ENCODE assay signal across 9 mouse cellular contexts in the genomic region with DNA sequence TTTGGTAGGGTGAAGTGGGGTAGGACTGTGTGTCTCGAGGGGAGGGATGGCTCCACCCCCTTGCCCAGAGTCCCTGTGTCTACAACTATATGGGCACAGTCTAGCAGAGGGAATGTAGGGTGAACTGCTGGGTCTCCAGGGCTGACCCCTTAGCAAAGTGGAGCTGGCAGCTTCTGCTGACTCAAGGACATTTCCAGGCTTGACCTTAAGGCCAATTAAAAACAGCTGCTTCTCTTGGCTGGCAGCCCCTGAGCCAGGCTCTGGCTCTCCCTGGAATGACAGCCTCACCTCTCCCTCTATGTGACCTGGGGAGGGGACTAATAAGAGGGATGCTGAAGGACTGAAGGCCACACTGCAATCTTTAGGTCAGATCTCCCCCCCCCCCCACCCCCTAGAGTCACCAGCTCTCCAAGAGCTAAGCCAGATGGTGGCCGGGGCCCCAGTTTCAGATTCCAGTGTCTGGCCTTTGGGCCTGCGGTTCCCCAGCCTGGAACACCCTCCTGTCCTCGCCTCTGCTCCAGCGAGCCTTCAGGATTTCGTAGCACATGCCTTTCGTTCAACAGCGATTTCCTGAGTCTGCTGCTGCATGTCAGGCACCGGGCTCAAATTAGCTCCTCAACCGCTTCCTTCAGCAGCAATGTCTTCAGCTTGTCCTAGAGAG. TPM values are rescaled to one million over a fixed set of nuclear protein-coding genes. Genes with fewer than 3 reads are reported as not detected.
A peak's percentile ranks its signal among the peaks of the same experiment; 100 is the strongest.
DNase-seq lines count a peak whose midpoint lies in the region; ATAC-seq lines count a peak whose summit lies in the region.
"Had no signal": no experiment of that assay in that cellular context is flagged by ENCODE, and none has a peak within 500 bp of the region (broad histone marks: within the 10 kb centered on the region; RNA-seq: fewer than 3 reads in every experiment).

No protein-coding gene starts in this region.

- peaks cover 69% of the 10 kb centered on the region for H3K4me1 ChIP-seq in embryonic facial prominence, embryonic 10.5 days
- H3K4me1 ChIP-seq in heart, embryonic 11.5 days (ENCODE audit: control insufficient read depth, insufficient read depth, low read length) = peaks cover 43% of the 10 kb centered on the region
- peaks cover 38% of the 10 kb centered on the region for H3K4me1 ChIP-seq in kidney, embryonic 14.5 days (ENCODE audit: control insufficient read depth, insufficient read depth, low read length)
- peaks cover 59% of the 10 kb centered on the region for H3K4me1 ChIP-seq in midbrain, embryonic 10.5 days

- H3K9me3 ChIP-seq in embryonic facial prominence, embryonic 10.5 days = no peaks in the 10 kb centered on the region
- no peaks in the 10 kb centered on the region for H3K9me3 ChIP-seq in heart, embryonic 11.5 days (replicated peaks; ENCODE audit: control insufficient read depth, low read length)
- no peaks in the 10 kb centered on the region for H3K9me3 ChIP-seq in kidney, embryonic 14.5 days (ENCODE audit: control insufficient read depth, low read length)
- H3K9me3 ChIP-seq in midbrain, embryonic 10.5 days (replicated peaks) = no peaks in the 10 kb centered on the region
- H3K9me3 ChIP-seq: liver, embryonic 13.5 days had no signal

- 19% methylated on average over 10 of the region's 10 CpGs for WGBS in embryonic facial prominence, embryonic 10.5 days
- 20% methylated on average over 10 of the region's 10 CpGs for WGBS in heart, embryonic 11.5 days (ENCODE audit: insufficient replicate concordance)
- 17% methylated on average over 10 of the region's 10 CpGs for WGBS in kidney, embryonic 14.5 days
- WGBS in midbrain, embryonic 10.5 days = 42% methylated on average over 10 of the region's 10 CpGs

- peak; percentile 53 for DNase-seq in Muller cell, postnatal 12 days (ENCODE audit: inconsistent ontology term)
- DNase-seq in embryonic facial prominence, embryonic 10.5 days (ENCODE audit: low spot score) = peak; percentile 85
- DNase-seq in midbrain, embryonic 10.5 days (ENCODE audit: low spot score) = peak; percentile 44
- DNase-seq in ovary, postnatal 14 days (ENCODE audit: low spot score) = no peak
- DNase-seq: liver, embryonic 13.5 days had no signal

- H3K4me2 ChIP-seq in heart, embryonic 11.5 days = no peak overlapping the region
- no peak overlapping the region for H3K4me2 ChIP-seq in kidney, embryonic 14.5 days (replicated peaks; ENCODE audit: low read depth, low read length)
- H3K4me2 ChIP-seq: liver, embryonic 13.5 days had no signal

- H3K9ac ChIP-seq in heart, embryonic 11.5 days (ENCODE audit: low read depth, low read length) = no peak overlapping the region
- H3K9ac ChIP-seq in kidney, embryonic 14.5 days (ENCODE audit: low read depth, low read length) = no peak overlapping the region
- H3K9ac ChIP-seq: liver, embryonic 13.5 days had no signal

- peak overlapping the region; percentile 27 for H3K4me3 ChIP-seq in embryonic facial prominence, embryonic 10.5 days
- H3K4me3 ChIP-seq in heart, embryonic 11.5 days (ENCODE audit: low read depth, low read length) = no peak overlapping the region
- H3K4me3 ChIP-seq in kidney, embryonic 14.5 days (ENCODE audit: low read length) = no peak overlapping the region
- H3K4me3 ChIP-seq in midbrain, embryonic 10.5 days = no peak overlapping the region
- H3K4me3 ChIP-seq: liver, embryonic 13.5 days had no signal

- H3K36me3 ChIP-seq in embryonic facial prominence, embryonic 10.5 days (replicated peaks) = peaks cover 42% of the 10 kb centered on the region
- H3K36me3 ChIP-seq in heart, embryonic 11.5 days (ENCODE audit: control insufficient read depth, insufficient read depth, low read length) = no peaks in the 10 kb centered on the region
- no peaks in the 10 kb centered on the region for H3K36me3 ChIP-seq in kidney, embryonic 14.5 days (ENCODE audit: control insufficient read depth, insufficient read depth, low read length)
- H3K36me3 ChIP-seq in midbrain, embryonic 10.5 days = peaks cover 5% of the 10 kb centered on the region; the same call in 1 of the 2 replicates
- H3K36me3 ChIP-seq: liver, embryonic 13.5 days had no signal

- no peaks in the 10 kb centered on the region for H3K27me3 ChIP-seq in embryonic facial prominence, embryonic 10.5 days (replicated peaks; ENCODE audit: low read depth, poor library complexity, severe bottlenecking)
- H3K27me3 ChIP-seq in heart, embryonic 11.5 days (ENCODE audit: control insufficient read depth, insufficient read depth, low read length) = no peaks in the 10 kb centered on the region
- no peaks in the 10 kb centered on the region for H3K27me3 ChIP-seq in kidney, embryonic 14.5 days (ENCODE audit: control insufficient read depth, insufficient read depth, low read length)
- no peaks in the 10 kb centered on the region for H3K27me3 ChIP-seq in midbrain, embryonic 10.5 days (ENCODE audit: low read depth, poor library complexity, severe bottlenecking)
- H3K27me3 ChIP-seq: liver, embryonic 13.5 days had no signal

- no peak for ATAC-seq in heart, embryonic 11.5 days (replicated peaks; ENCODE audit: insufficient number of reproducible peaks, low FRiP score, low TSS enrichment)
- peak; percentile 58 for ATAC-seq in kidney, embryonic 14.5 days (ENCODE audit: low FRiP score, low TSS enrichment)
- ATAC-seq in erythroid progenitor cell, adult 5-6 weeks (replicated peaks; ENCODE audit: low FRiP score, poor library complexity, severe bottlenecking) = no peak
- ATAC-seq in megakaryocyte-erythroid progenitor cell, adult 5-6 weeks (replicated peaks; ENCODE audit: low FRiP score, low TSS enrichment, poor library complexity, severe bottlenecking) = no peak

- peak overlapping the region; percentile 80 for H3K27ac ChIP-seq in embryonic facial prominence, embryonic 10.5 days (replicated peaks)
- H3K27ac ChIP-seq in heart, embryonic 11.5 days (ENCODE audit: low read depth, low read length) = peak overlapping the region; percentile 74
- H3K27ac ChIP-seq in kidney, embryonic 14.5 days (ENCODE audit: low read depth, low read length) = peak overlapping the region; percentile 3; the same call in 1 of the 2 replicates
- H3K27ac ChIP-seq in midbrain, embryonic 10.5 days (replicated peaks) = peak overlapping the region; percentile 81
- H3K27ac ChIP-seq: liver, embryonic 13.5 days had no signal

RNA-seq across cellular contexts. Expression of gene Mrc2, which starts 20.7 kb away (rescaled TPM):
- 26.9 and 27.6 TPM in 2 replicates for polyA plus RNA-seq in embryonic facial prominence, embryonic 10.5 days (2016; fragmentation: Nextera tagmentation; extraction: Ambion mirVana)
- 5.1 and 6.7 TPM in 2 replicates for polyA plus RNA-seq in heart, embryonic 11.5 days (2014; fragmentation: Nextera tagmentation; extraction: Ambion mirVana)
- polyA plus RNA-seq in kidney, embryonic 14.5 days (2014; fragmentation: Nextera tagmentation; extraction: Ambion mirVana) = 10.9 and 11.5 TPM in 2 replicates
- 16.5 and 16.9 TPM in 2 replicates for polyA plus RNA-seq in midbrain, embryonic 10.5 days (2016; fragmentation: Nextera tagmentation; extraction: Ambion mirVana)
- not detected in 2 replicates for total RNA-seq in erythroid progenitor cell, adult 5-6 weeks (2015; ENCODE audit: low replicate concordance)
- not detected in 2 replicates for total RNA-seq in erythroid progenitor cell, adult 5-6 weeks (2017; ENCODE audit: low replicate concordance)
- not detected in 2 replicates for total RNA-seq in megakaryocyte-erythroid progenitor cell, adult 5-6 weeks (2014; fragmentation: Nextera tagmentation)
- total RNA-seq in megakaryocyte-erythroid progenitor cell, adult 5-6 weeks (2017) = not detected in 2 replicates

Comparison
In these comparisons a context has a peak if more than half of its experiments do, and no peak if none do; other contexts are left out.
1. H3K27ac ChIP-seq: peak in every context shown above with its lines; median percentile 81 in midbrain, embryonic 10.5 days; 80 in embryonic facial prominence, embryonic 10.5 days; 74 in heart, embryonic 11.5 days; 3 in kidney, embryonic 14.5 days.